Mouse (Mus musculus) G1E (cell line): Measurements from ENCODE around the gene Phf12. TPM values are rescaled to one million over a fixed set of nuclear protein-coding genes. Genes with fewer than 3 reads are reported as not detected.

Experiments used
- ATAC-seq: 2 replicates; pipeline ENCODE4 v1.8.0; 2016; ENCODE audit warnings: mild to moderate bottlenecking; ENCODE audit not compliant: insufficient number of reproducible peaks, poor library complexity, low FRiP score, severe bottlenecking; ENCODE audit errors: extremely low read depth
- DNase-seq: peaks from one replicate; pipeline ENCODE4 v3.0.0; 2012; ENCODE audit warnings: low spot score
- H3K27me3 ChIP-seq: 2 replicates; pipeline ENCODE4 v1.6.1; 2012; ENCODE audit warnings: mild to moderate bottlenecking, low read length, inconsistent platforms; ENCODE audit not compliant: insufficient read depth
- H3K36me3 ChIP-seq: replicated peaks from 2 replicates; pipeline ENCODE3; 2012; ENCODE audit warnings: mild to moderate bottlenecking, inconsistent platforms
- H3K4me1 ChIP-seq: 2 replicates; pipeline ENCODE4 v1.6.1; 2012; ENCODE audit warnings: low read depth, low read length, inconsistent platforms, mixed read lengths; ENCODE audit not compliant: insufficient read depth
- H3K4me3 ChIP-seq: 2 replicates; pipeline ENCODE4 v1.5.1; 2012; ENCODE audit warnings: low read depth, mild to moderate bottlenecking, inconsistent platforms, low read length, moderate library complexity, mixed read lengths
- H3K9me3 ChIP-seq: replicated peaks from 2 replicates; pipeline ENCODE4 v1.6.1; 2012; ENCODE audit warnings: inconsistent platforms
- CTCF ChIP-seq: IDR thresholded peaks from 2 replicates; pipeline ENCODE4 v1.5.1; 2012; ENCODE audit warnings: low read depth, low read length, inconsistent platforms, mixed read lengths
- GATA1 ChIP-seq: IDR thresholded peaks from 2 replicates; pipeline ENCODE4 v1.6.1; 2012; ENCODE audit warnings: borderline replicate concordance, low read length, inconsistent platforms, mixed read lengths
- GATA2 ChIP-seq: IDR thresholded peaks from 2 replicates; pipeline ENCODE4 v1.6.1; 2012; ENCODE audit warnings: low read depth, low read length, inconsistent platforms, borderline replicate concordance
- POLR2AphosphoS5 ChIP-seq: IDR thresholded peaks from 2 replicates; pipeline ENCODE4 v1.6.1; 2012; ENCODE audit warnings: low read depth, low read length, inconsistent platforms; ENCODE audit not compliant: insufficient replicate concordance
- TAL1 ChIP-seq: conservative IDR thresholded peaks from 2 replicates; pipeline ENCODE4 v1.6.1; 2012; ENCODE audit warnings: low read depth, low read length, inconsistent platforms, mixed read lengths
- polyA plus RNA-seq: library from polyadenylated mRNA; stranded (reverse); fragments of >175 nt; gene quantifications from 2 replicates; pipeline ENCODE4 v1.2.3, GENCODE M21; 2012
- total RNA-seq, 2 experiments: library from RNA; stranded (forward) in 1 of 2; stranded (reverse) in 1 of 2; fragments of 200-1000 nt in 1 of 2; fragments of >200 nt in 1 of 2; fragmentation: Nextera tagmentation in 1 of 2; gene quantifications; 2 replicates each; pipeline ENCODE4 v1.2.3; 2014 to 2017

The Phf12 gene
- total and polyA plus RNA-seq, 3 experiments: 23.0 to 215 (median 157) TPM

DNA sequence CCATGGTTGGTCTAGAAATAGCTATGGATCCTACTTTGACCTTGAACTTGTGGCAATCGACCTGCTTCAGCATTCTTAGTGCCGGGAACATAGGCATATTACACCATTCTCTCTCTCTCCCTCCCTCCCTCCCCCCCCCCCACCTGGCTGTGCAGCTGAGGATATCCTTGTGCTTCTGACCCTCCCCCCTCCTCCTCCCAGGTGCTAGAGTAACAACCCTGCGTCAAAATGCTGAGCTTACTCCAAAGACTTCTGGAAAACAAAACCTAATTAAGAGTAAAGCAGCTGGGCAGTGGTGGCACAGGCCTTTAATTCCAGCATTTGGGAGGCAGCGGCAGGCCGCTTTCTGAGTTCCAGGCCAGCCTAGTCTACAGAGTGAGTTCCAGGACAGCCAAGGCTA, 86.6 kb downstream of the Phf12 start:
- Histone ChIP-seq H3K27me3 (no peaks in the 10 kb centered on the region), H3K36me3 (peaks cover 36% of the 10 kb centered on the region), H3K9me3 (no peaks in the 10 kb centered on the region), H3K4me1 (peaks cover 95% of the 10 kb centered on the region), H3K4me3 (peak overlapping the region; percentile 44; the same call in 1 of the 2 replicates)
- DNase-seq (no peak), ATAC-seq (no peak)
- TF ChIP-seq POLR2AphosphoS5 (no peak), GATA2 (no peak), CTCF (no peak), TAL1 (no peak), GATA1 (no peak)

DNA sequence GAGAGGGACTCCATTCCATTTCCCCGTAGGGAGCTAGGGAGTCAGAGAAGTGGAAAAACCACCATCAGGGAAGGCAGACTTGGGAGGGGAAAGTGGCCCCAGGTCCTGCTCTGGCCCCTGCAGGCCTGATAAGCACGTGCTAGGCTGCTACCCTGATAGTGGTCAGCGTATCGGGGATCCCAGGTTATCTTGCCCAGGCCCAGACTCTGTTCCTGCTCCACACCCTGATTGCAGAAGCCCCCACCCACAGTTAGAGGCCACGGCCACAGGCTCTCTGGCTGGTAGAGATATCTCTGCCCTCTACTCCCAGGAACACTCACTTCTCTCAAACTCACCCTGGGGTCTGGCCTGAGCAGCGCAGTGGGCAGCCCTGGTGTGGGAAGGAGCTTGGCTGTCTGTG, 87.1 kb downstream of the Phf12 start:
- TF ChIP-seq POLR2AphosphoS5 (no peak), GATA2 (peak; percentile 98), CTCF (no peak), TAL1 (peak; percentile 99)
- DNase-seq (peak; percentile 62), ATAC-seq (peak; percentile 86)

DNA sequence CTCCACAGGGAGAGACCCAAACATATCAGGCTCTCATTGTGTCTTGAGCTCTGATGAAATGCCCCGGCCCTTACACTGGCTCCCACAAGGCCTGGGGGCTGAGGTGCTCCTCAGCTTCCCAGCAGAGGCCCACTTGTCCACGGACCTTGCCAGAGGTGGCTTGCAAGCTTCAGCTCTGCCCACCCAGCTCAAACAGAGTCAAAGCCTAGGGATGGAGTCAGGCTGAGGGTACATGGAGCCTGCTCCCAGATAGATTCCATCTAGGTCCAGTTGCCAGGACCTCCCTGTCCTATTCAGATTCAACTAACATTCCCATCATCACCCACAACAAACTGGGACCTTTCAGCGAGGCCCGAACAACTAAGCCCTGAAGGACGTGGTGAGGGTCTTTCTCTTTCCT, 89.4 kb downstream of the Phf12 start:
- peaks cover 63% of the 10 kb centered on the region for H3K36me3 ChIP-seq
- H3K4me1 ChIP-seq: peaks cover 86% of the 10 kb centered on the region
- H3K4me3 ChIP-seq: peak overlapping the region; percentile 72; the same call in 1 of the 2 replicates
- no peak for TF ChIP-seq TAL1
- no peak for TF ChIP-seq CTCF
- TF ChIP-seq GATA2: no peak
- no peak for TF ChIP-seq POLR2AphosphoS5
- no peak for TF ChIP-seq GATA1
- H3K9me3 ChIP-seq: no peaks in the 10 kb centered on the region
- H3K27me3 ChIP-seq: no peaks in the 10 kb centered on the region
- DNase-seq: no peak
- ATAC-seq: no peak

More for the DNA sequence above, 87.1 kb downstream of the Phf12 start:
- peaks cover 42% of the 10 kb centered on the region for H3K36me3 ChIP-seq
- H3K9me3 ChIP-seq: no peaks in the 10 kb centered on the region
- H3K4me1 ChIP-seq: peaks cover 95% of the 10 kb centered on the region
- H3K27me3 ChIP-seq: no peaks in the 10 kb centered on the region
- H3K4me3 ChIP-seq: peak overlapping the region; percentile 44; the same call in 1 of the 2 replicates

DNA sequence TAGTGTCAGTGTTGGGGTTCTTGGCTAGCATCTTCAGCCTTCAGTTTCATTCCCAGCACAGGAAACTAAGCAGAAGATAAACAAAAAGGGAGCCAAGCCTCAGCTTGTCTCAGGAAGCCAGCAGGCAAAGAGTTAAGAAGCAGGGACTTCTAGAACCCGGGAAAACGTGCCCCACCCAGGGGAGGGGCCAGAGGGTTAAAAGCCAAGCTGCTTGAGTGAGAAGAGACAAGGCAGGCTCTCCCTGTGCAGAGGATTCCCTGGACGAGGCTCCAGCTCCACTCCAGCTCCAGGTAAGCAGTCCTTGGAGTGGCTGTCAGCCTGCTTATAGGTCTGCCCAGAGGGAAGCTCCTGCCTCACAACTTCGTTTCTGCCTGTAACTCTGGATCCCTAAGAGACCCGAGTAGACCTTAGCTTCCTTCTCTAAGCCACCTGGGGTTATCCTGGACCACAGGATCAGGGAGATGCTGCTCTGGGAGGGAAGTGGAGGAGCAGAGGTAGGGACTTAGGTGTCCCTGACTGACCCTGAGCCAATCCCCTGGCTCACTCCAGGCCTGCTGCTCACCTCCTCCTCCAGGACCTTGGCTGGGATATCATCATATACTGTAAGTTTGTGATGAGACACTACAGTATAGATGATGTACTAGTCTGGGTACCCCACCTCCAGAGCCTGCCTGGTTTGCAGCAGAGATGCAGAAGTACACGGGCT, 90.0 kb downstream of the Phf12 start:
- Histone ChIP-seq H3K9me3 (no peaks in the 10 kb centered on the region), H3K4me3 (peak overlapping the region; percentile 72), H3K4me1 (peaks cover 79% of the 10 kb centered on the region), H3K36me3 (peaks cover 70% of the 10 kb centered on the region), H3K27me3 (no peaks in the 10 kb centered on the region)
- no peak for DNase-seq
- TF ChIP-seq GATA1: no peak
- TF ChIP-seq TAL1: no peak
- no peak for TF ChIP-seq GATA2
- no peak for TF ChIP-seq CTCF
- TF ChIP-seq POLR2AphosphoS5: no peak
- no peak for ATAC-seq

DNA sequence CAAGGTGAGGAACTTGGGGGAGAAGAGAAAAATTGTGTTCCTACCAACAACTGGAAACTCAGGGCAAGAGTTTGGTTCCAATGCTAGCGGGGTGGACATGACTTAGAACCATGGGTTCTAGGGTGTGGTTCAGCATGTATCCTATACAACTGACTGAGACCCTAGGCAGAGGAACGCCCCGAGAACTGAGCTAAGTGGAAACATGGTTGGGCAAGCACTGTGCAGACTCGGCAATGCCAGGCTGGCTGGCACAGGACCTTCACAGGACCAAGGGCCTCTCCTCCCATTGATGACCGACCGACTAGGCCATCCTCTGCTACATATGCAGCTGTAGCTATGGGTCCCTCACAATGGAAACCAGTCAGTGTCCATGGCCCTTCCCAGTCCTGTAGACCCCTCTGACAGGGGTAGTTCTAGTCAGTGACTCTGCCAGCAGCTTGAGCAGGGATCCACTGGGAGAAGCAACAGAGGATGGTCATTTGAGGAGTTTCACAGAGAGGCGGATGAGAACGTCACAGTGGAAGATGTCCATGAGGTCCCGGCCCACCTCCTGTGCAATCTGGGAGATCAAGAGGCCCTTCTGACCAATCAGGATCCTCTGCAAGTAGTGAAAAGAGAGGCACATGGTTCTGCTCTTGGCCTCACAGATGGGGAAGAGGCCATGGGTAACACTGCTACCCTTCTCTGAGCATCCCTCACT, 91.2 kb downstream of the Phf12 start:
- TF ChIP-seq TAL1 (no peak), CTCF (no peak), GATA1 (no peak), POLR2AphosphoS5 (no peak)
- Histone ChIP-seq H3K27me3 (no peaks in the 10 kb centered on the region), H3K4me1 (peaks cover 75% of the 10 kb centered on the region), H3K9me3 (no peaks in the 10 kb centered on the region), H3K4me3 (peak overlapping the region; percentile 72), H3K36me3 (peaks cover 78% of the 10 kb centered on the region)
- DNase-seq: no peak
- ATAC-seq: no peak

DNA sequence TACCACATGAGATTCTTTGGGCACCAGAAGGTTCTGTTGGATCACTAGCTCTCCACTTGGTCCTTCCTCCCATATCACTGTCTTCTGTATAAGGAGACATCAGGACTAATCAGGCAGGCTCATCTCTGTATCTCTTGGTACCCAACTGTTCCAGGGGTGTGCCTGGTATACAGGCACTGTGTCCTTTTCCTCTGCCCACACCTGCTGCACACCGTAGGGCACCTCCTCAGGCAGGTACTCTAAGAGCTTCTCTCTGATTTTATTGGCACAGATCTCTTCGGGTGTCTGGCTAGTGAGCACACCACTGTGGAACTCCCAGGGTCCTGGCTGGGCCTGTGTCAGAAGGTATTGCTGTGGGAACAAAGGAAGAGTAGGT, 91.7 kb downstream of the Phf12 start:
- TF ChIP-seq GATA1 (no peak), CTCF (no peak), GATA2 (no peak), TAL1 (no peak), POLR2AphosphoS5 (no peak)
- H3K27me3 ChIP-seq: no peaks in the 10 kb centered on the region
- peak overlapping the region; percentile 72; the same call in 1 of the 2 replicates for H3K4me3 ChIP-seq
- no peaks in the 10 kb centered on the region for H3K9me3 ChIP-seq
- peaks cover 74% of the 10 kb centered on the region for H3K4me1 ChIP-seq
- H3K36me3 ChIP-seq: peaks cover 83% of the 10 kb centered on the region
- ATAC-seq (no peak), DNase-seq (no peak)
